Mouse (Mus musculus): ENCODE measurements around the gene Atp6v0a4.

GRCm38 (mm10) chr6:38160556-38160955, 36.2 kb upstream of the Atp6v0a4 start:
- TF ChIP-seq CTCF (IDR thresholded peaks at IDR 0.05; ENCODE audit: insufficient read depth, low read length) (no peak), POLR2A (IDR thresholded peaks at IDR 0.05; ENCODE audit: borderline replicate concordance, extremely low read depth, low read depth, low read length) (no peak)

Data from lung, adult 2 months (tissue).